Mouse (Mus musculus) heart, postnatal 0 days (tissue): ENCODE measurements around the gene Grid1.

Experiments used
- CTCF ChIP-seq: IDR thresholded peaks from 2 replicates; pipeline ENCODE4 v1.5.1; 2016; ENCODE audit warnings: antibody characterized with exemption, control low read depth, low read depth
- EP300 ChIP-seq: IDR thresholded peaks from 2 replicates; pipeline ENCODE4 v1.6.1; 2016; ENCODE audit warnings: antibody characterized with exemption, low read depth

DNA sequence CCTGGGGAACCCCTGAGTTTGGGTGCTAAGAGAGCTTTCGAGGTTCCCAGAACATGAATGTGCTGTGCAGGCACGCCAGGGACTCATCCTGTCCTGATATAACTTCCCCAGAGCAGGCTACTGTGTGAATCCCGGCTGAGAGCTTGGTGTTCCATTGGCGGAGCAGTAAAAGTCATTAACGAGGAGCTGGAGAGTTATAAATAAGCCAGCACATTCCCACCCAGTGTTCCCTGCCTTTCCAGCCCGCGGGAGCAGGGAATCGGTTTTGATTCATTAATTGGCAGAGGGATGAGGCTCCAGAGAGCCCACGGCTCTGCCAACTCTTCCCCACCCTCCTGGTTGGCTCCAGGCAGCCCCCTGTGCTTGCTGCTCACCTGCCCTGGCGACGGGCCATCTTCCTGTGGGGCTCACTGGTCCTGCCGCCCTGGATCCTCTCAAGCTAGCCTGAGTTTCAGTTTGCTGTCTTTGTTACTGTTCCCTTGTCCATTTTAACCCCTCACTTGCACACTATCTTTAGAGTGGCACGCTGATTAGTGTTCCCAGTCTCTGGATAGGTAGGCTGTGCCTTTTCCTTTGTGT is 116.4 kb downstream of the Grid1 start:
- TF ChIP-seq CTCF, result no peak
- TF ChIP-seq EP300, result no peak
